Mouse (Mus musculus): Measurements from ENCODE around the gene Gm973.
A peak's percentile ranks its signal among the peaks of the same experiment; 100 is the strongest.
"Not testable (repeated sequence)": the region's sequence is repeated elsewhere in the genome, so short reads cannot be mapped to it uniquely, and the experiment has no call there.

The Gm973 gene

GRCm38 (mm10) chr1:59638371-59638770, 122.3 kb downstream of the Gm973 start:
- no peak for DNase-seq

- no peak for DNase-seq
Observed at GRCm38 (mm10) chr1:59642488-59642887, 126.4 kb downstream of the Gm973 start.

- not testable (repeated sequence) for DNase-seq
Observed at GRCm38 (mm10) chr1:59646502-59646901, 130.4 kb downstream of the Gm973 start.

- DNase-seq: no peak
Observed at GRCm38 (mm10) chr1:59651201-59651819, 135.2 kb downstream of the Gm973 start.

- no peak for DNase-seq
Observed at GRCm38 (mm10) chr1:59653243-59653911, 137.3 kb downstream of the Gm973 start.

GRCm38 (mm10) chr1:59656244-59657171, 140.4 kb downstream of the Gm973 start:
- DNase-seq: no peak

GRCm38 (mm10) chr1:59663456-59664135, 147.5 kb downstream of the Gm973 start:
- no peak for DNase-seq

GRCm38 (mm10) chr1:59668871-59669270, 152.8 kb downstream of the Gm973 start:
- no peak for DNase-seq

- peak; percentile 58 for DNase-seq
Observed at GRCm38 (mm10) chr1:59669962-59670630, 154.0 kb downstream of the Gm973 start.

GRCm38 (mm10) chr1:59670641-59671168, 154.6 kb downstream of the Gm973 start, which contains the start of gene Sumo1:
TSS of gene Sumo1 (minus strand) at chr1:59670834.
- peak; percentile 89 for DNase-seq

- DNase-seq: no peak
Observed at GRCm38 (mm10) chr1:59673661-59674060, 157.6 kb downstream of the Gm973 start.

- DNase-seq: peak; percentile 52
Observed at GRCm38 (mm10) chr1:59683926-59684818, 168.1 kb downstream of the Gm973 start.

GRCm38 (mm10) chr1:59684819-59685755, 169.0 kb downstream of the Gm973 start, which contains the start of gene Nop58:
TSS of gene Nop58 (plus strand) at chr1:59684971.
- peak; percentile 80 for DNase-seq

All from thymus, postnatal 4 days (tissue).